Mouse (Mus musculus) myocyte (in vitro differentiated cells): ENCODE results near the gene Ugt1a1. TPM values are rescaled to one million over a fixed set of nuclear protein-coding genes. Genes with fewer than 3 reads are reported as not detected.

Experiments
- H3K27me3 ChIP-seq: one replicate; pipeline ENCODE4 v1.6.1; 2011; ENCODE audit not compliant: control insufficient read depth, insufficient read depth, insufficient read length
- H3K36me3 ChIP-seq: one replicate; pipeline ENCODE4 v1.6.1; 2011; ENCODE audit not compliant: control insufficient read depth, insufficient read depth
- H3K4me2 ChIP-seq: one replicate; pipeline ENCODE4 v1.6.1; 2011; ENCODE audit warnings: low read depth, control low read depth
- H3K4me3 ChIP-seq: one replicate; pipeline ENCODE4 v1.5.1; 2011; ENCODE audit warnings: mild to moderate bottlenecking, control low read depth, moderate library complexity
- H3K79me2 ChIP-seq: one replicate; pipeline ENCODE4 v1.6.1; 2011; ENCODE audit not compliant: control insufficient read depth, insufficient read depth
- H3ac ChIP-seq: one replicate; pipeline ENCODE4 v1.6.1; 2011; ENCODE audit not compliant: control insufficient read depth, insufficient read length
- CEBPB ChIP-seq: IDR thresholded peaks from 2 replicates; pipeline ENCODE4 v1.6.1; 2011; ENCODE audit warnings: mild to moderate bottlenecking, moderate library complexity; ENCODE audit not compliant: poor library complexity, insufficient read depth, severe bottlenecking
- E2F4 ChIP-seq: IDR thresholded peaks from one replicate; pipeline ENCODE4 v1.6.1; 2011; ENCODE audit warnings: mild to moderate bottlenecking, control low read depth, moderate library complexity; ENCODE audit not compliant: insufficient read depth
- MAX ChIP-seq: IDR thresholded peaks from one replicate; pipeline ENCODE4 v1.6.1; 2011; ENCODE audit warnings: low read depth, mild to moderate bottlenecking, control low read depth
- MYOD1 ChIP-seq, 3 experiments: IDR thresholded peaks; one replicate each; pipeline ENCODE4 v1.6.1; 2011; ENCODE audit warnings: control low read depth in 2 of 3, low read depth in 2 of 3, mild to moderate bottlenecking in 2 of 3, moderate library complexity in 1 of 3; ENCODE audit not compliant: insufficient read length in 2 of 3, control insufficient read depth in 1 of 3
- MYOG ChIP-seq, 3 experiments: IDR thresholded peaks; one replicate each; pipeline ENCODE4 v1.6.1; 2011; ENCODE audit warnings: control low read depth in 2 of 3, low read depth in 2 of 3, mild to moderate bottlenecking in 2 of 3; ENCODE audit not compliant: insufficient read length in 2 of 3, control insufficient read depth in 1 of 3, insufficient read depth in 1 of 3
- POLR2A ChIP-seq: IDR thresholded peaks from one replicate; pipeline ENCODE4 v1.6.1; 2011; ENCODE audit warnings: low read depth, mild to moderate bottlenecking, control low read depth, moderate library complexity; ENCODE audit not compliant: insufficient read length
- POLR2AphosphoS2 ChIP-seq: IDR thresholded peaks from one replicate; pipeline ENCODE4 v1.6.1; 2011; ENCODE audit warnings: low read depth, control low read depth; ENCODE audit not compliant: insufficient read length
- REST ChIP-seq: IDR thresholded peaks from one replicate; pipeline ENCODE4 v1.6.1; 2011; ENCODE audit warnings: mild to moderate bottlenecking, control low read depth, moderate library complexity; ENCODE audit not compliant: insufficient read depth, insufficient read length
- SRF ChIP-seq: IDR thresholded peaks from one replicate; pipeline ENCODE4 v1.6.1; 2011; ENCODE audit warnings: low read depth; ENCODE audit not compliant: control insufficient read depth, insufficient read length
- TCF12 ChIP-seq: IDR thresholded peaks from one replicate; pipeline ENCODE4 v1.6.1; 2011; ENCODE audit warnings: mild to moderate bottlenecking, control low read depth; ENCODE audit not compliant: poor library complexity, insufficient read depth, severe bottlenecking
- TCF3 ChIP-seq: IDR thresholded peaks from one replicate; pipeline ENCODE4 v1.6.1; 2011; ENCODE audit warnings: low read depth, control low read depth; ENCODE audit not compliant: insufficient read length
- USF1 ChIP-seq: IDR thresholded peaks from one replicate; pipeline ENCODE4 v1.6.1; 2011; ENCODE audit warnings: low read depth, mild to moderate bottlenecking, control low read depth, moderate library complexity
- polyA plus RNA-seq: library from polyadenylated mRNA; unstranded; fragments of >200 nt; fragmentation: generic; extraction: Trizol; gene quantifications from one replicate; pipeline ENCODE4 v1.2.1, GENCODE M21; 2012; ENCODE audit warnings: missing spikeins

Ugt1a1 gene
- polyA plus RNA-seq, 1 experiment, result not detected

DNA sequence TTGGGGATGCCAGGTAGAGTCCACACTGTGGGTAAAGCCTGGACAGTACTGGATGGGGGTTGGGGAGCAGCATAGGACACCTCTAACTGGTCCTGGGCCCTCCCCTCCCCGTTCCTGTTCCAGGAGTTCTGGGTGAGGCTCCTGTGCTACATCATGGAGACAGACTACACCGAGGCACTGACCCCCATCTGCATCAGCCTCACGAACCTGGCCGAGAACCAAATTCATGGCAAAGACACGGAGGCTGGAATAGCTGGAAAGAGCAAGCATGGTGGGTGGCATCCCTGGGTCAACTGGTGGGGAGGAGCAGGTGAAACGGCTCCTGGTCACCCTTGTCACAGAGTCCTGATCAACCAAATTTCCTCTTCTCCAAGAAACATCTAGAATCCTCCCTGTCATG lies 27.0 kb downstream of the Ugt1a1 start:
- Histone ChIP-seq H3ac (no peak overlapping the region), H3K4me3 (no peak overlapping the region), H3K36me3 (no peaks in the 10 kb centered on the region), H3K4me2 (no peak overlapping the region), H3K27me3 (peaks cover 19% of the 10 kb centered on the region), H3K79me2 (no peaks in the 10 kb centered on the region)
- TF ChIP-seq MAX (no peak), TCF12 (no peak), TCF3 (no peak), POLR2AphosphoS2 (no peak), REST (no peak), CEBPB (no peak), SRF (no peak), USF1 (no peak), MYOG (IDR thresholded peaks at IDR 0.05; ENCODE audit: control insufficient read depth in 1 of 3, insufficient read depth in 1 of 3, insufficient read length in 2 of 3, low read depth in 2 of 3) (no peak), E2F4 (no peak), MYOD1 (IDR thresholded peaks at IDR 0.05; ENCODE audit: control insufficient read depth in 1 of 3, insufficient read length in 2 of 3, low read depth in 2 of 3) (no peak), POLR2A (no peak)

DNA sequence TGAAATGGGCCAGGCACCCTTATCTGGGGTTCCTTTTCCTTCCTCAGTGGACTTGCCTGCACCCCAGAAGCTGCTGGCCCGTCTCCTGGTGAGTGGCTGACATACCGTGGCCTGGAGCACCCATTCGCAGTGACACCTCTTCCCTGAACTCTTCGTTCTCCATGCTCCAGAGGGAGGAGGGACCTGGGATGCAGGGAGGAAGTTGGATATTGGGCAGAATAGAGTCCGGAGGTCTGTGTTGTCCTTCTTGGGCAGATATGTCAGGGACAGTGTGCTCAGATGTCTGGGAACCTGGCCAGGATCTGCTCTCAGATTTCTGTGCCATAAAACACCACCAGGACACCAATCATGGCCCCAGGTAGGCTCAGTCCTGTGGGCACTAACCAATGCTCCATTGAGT lies 28.3 kb downstream of the Ugt1a1 start:
- Histone ChIP-seq H3K4me3 (no peak overlapping the region), H3K4me2 (no peak overlapping the region), H3ac (no peak overlapping the region), H3K79me2 (no peaks in the 10 kb centered on the region), H3K36me3 (no peaks in the 10 kb centered on the region), H3K27me3 (peaks cover 15% of the 10 kb centered on the region)
- TF ChIP-seq TCF3, result no peak
- TF ChIP-seq CEBPB, result no peak

DNA sequence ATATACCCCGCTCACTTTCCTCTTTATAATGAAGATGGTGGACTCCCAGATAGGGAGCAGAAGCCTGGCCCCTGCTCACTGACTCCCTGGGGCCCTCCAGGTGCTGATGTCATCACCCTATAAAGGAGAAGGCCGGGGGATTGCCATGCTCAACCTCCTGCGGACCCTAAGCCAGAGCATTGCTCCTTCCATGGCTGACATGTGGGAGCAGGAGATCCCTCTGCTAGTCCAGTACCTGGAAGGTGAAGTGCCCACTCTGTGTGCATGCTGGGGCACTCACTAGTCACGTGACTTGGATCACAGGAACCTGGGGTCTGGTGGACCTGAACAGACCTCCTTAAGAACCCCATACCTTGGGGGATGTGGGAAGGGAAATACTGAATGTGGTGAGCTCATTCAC lies 28.8 kb downstream of the Ugt1a1 start:
- no peaks in the 10 kb centered on the region for H3K36me3 ChIP-seq
- no peak overlapping the region for H3K4me3 ChIP-seq
- H3ac ChIP-seq, result no peak overlapping the region
- no peak for TF ChIP-seq POLR2AphosphoS2
- no peak for TF ChIP-seq TCF3
- no peak for TF ChIP-seq USF1
- TF ChIP-seq MYOD1 (IDR thresholded peaks at IDR 0.05; ENCODE audit: control insufficient read depth in 1 of 3, insufficient read length in 2 of 3, low read depth in 2 of 3), result no peak
- TF ChIP-seq CEBPB, result no peak
- no peak for TF ChIP-seq E2F4
- no peak for TF ChIP-seq MAX
- no peak for TF ChIP-seq REST
- no peak for TF ChIP-seq TCF12
- TF ChIP-seq SRF, result no peak
- TF ChIP-seq MYOG (IDR thresholded peaks at IDR 0.05; ENCODE audit: control insufficient read depth in 1 of 3, insufficient read depth in 1 of 3, insufficient read length in 2 of 3, low read depth in 2 of 3), result no peak
- no peak for TF ChIP-seq POLR2A
- H3K27me3 ChIP-seq, result peaks cover 14% of the 10 kb centered on the region
- H3K79me2 ChIP-seq, result no peaks in the 10 kb centered on the region
- no peak overlapping the region for H3K4me2 ChIP-seq

DNA sequence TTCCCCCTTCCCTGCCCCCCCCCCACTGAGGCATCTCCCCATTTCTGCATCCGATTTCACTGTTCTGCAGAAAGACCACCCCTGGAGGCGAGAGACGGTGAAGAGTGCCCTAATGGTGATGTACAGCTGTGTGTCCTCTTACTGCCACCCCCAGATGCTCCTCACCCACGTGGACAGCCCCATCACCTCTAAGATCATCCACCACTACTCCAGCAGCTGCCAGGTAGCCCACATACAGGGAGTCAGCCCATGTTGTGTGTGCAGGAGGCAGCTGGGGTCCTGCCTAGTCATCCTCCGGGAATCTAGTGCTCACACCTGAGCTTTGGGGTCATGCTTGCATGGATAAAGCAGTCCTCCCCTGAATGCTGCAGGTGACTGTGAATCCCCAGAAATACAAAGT lies 32.1 kb downstream of the Ugt1a1 start:
- Histone ChIP-seq H3K36me3 (no peaks in the 10 kb centered on the region), H3K27me3 (peaks cover 6% of the 10 kb centered on the region), H3K4me2 (no peak overlapping the region), H3K79me2 (no peaks in the 10 kb centered on the region), H3ac (no peak overlapping the region), H3K4me3 (no peak overlapping the region)
- TF ChIP-seq SRF, result no peak
- TF ChIP-seq MYOG (IDR thresholded peaks at IDR 0.05; ENCODE audit: control insufficient read depth in 1 of 3, insufficient read depth in 1 of 3, insufficient read length in 2 of 3, low read depth in 2 of 3), result no peak
- no peak for TF ChIP-seq USF1
- no peak for TF ChIP-seq POLR2AphosphoS2
- no peak for TF ChIP-seq POLR2A
- no peak for TF ChIP-seq E2F4
- no peak for TF ChIP-seq CEBPB
- no peak for TF ChIP-seq REST
- no peak for TF ChIP-seq MYOD1 (IDR thresholded peaks at IDR 0.05; ENCODE audit: control insufficient read depth in 1 of 3, insufficient read length in 2 of 3, low read depth in 2 of 3)
- TF ChIP-seq TCF12, result no peak
- TF ChIP-seq MAX, result no peak
- TF ChIP-seq TCF3, result no peak

DNA sequence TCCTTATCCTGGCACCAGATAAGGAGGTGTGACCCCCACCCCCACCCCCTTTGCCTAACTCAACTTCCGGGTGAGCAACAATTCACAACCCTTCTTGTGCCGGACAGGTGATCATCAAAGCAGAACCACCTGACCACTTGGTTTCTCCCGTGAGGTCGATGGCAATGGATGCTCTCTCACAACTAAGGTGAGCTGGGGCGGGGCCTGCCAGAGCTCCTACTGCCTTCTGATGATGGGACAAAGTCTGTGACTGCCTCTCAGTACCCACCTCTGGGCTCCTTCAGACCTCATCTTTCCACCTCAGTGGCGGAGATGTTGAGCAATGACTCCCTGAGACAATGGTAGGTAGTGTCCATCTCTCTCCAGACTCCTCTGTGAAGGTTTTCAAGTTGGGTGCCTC lies 34.1 kb downstream of the Ugt1a1 start:
- Histone ChIP-seq H3K36me3 (no peaks in the 10 kb centered on the region), H3K79me2 (no peaks in the 10 kb centered on the region), H3K27me3 (peaks cover 10% of the 10 kb centered on the region), H3ac (no peak overlapping the region), H3K4me2 (no peak overlapping the region), H3K4me3 (no peak overlapping the region)
- no peak for TF ChIP-seq TCF3
- TF ChIP-seq MYOG (IDR thresholded peaks at IDR 0.05; ENCODE audit: control insufficient read depth in 1 of 3, insufficient read depth in 1 of 3, insufficient read length in 2 of 3, low read depth in 2 of 3), result no peak
- TF ChIP-seq MYOD1 (IDR thresholded peaks at IDR 0.05; ENCODE audit: control insufficient read depth in 1 of 3, insufficient read length in 2 of 3, low read depth in 2 of 3), result no peak
